ENCODE assay signal across 8 mouse cellular contexts in genomic region chr3:108857714-108858113, GRCm38 (mm10). TPM values are rescaled to one million over a fixed set of nuclear protein-coding genes. Genes with fewer than 3 reads are reported as not detected.
A peak's percentile ranks its signal among the peaks of the same experiment; 100 is the strongest.
DNase-seq lines count a peak whose midpoint lies in the region; ATAC-seq and TF ChIP-seq lines count a peak whose summit lies in the region.
"Had no signal": no experiment of that assay in that cellular context is flagged by ENCODE, and none has a peak within 500 bp of the region (broad histone marks: within the 10 kb centered on the region; RNA-seq: fewer than 3 reads in every experiment).

No protein-coding gene starts in this region.

- 86% methylated on average over 1 of the region's 1 CpGs for WGBS in lung, embryonic 15.5 days
- WGBS in limb, embryonic 11.5 days: 76% methylated on average over 1 of the region's 1 CpGs
- 88% methylated on average over 1 of the region's 1 CpGs for WGBS in stomach, embryonic 14.5 days

- peak overlapping the region; percentile 43 for H3K4me2 ChIP-seq in lung, embryonic 15.5 days
- H3K4me2 ChIP-seq in limb, embryonic 11.5 days (ENCODE audit: low read depth, severe bottlenecking): no peak overlapping the region
- H3K4me2 ChIP-seq in stomach, embryonic 14.5 days (replicated peaks; ENCODE audit: low read depth, low read length): no peak overlapping the region

- H3K9ac ChIP-seq in lung, embryonic 15.5 days: no peak overlapping the region
- H3K9ac ChIP-seq in limb, embryonic 11.5 days (ENCODE audit: low read length): no peak overlapping the region
- H3K9ac ChIP-seq in stomach, embryonic 14.5 days (replicated peaks; ENCODE audit: low read depth, low read length): no peak overlapping the region

- H3K27me3 ChIP-seq in lung, embryonic 15.5 days: no peaks in the 10 kb centered on the region
- no peaks in the 10 kb centered on the region for H3K27me3 ChIP-seq in limb, embryonic 11.5 days (ENCODE audit: control insufficient read depth, insufficient read depth, low read length)
- no peaks in the 10 kb centered on the region for H3K27me3 ChIP-seq in stomach, embryonic 14.5 days (ENCODE audit: control insufficient read depth, insufficient read depth, low read length)

- H3K4me3 ChIP-seq in lung, embryonic 15.5 days: no peak overlapping the region
- H3K4me3 ChIP-seq in embryonic fibroblast, embryonic 13.5 days (ENCODE audit: insufficient read depth, low read length): no peak overlapping the region
- no peak overlapping the region for H3K4me3 ChIP-seq in limb, embryonic 11.5 days (ENCODE audit: low read depth, low read length)
- H3K4me3 ChIP-seq in stomach, embryonic 14.5 days (ENCODE audit: low read depth, low read length): no peak overlapping the region

- no peak for TF ChIP-seq CTCF in embryonic fibroblast, embryonic 13.5 days (IDR thresholded peaks at IDR 0.05; ENCODE audit: borderline replicate concordance, insufficient read depth, low read length)

- no peak for DNase-seq in lung, postnatal 36 days
- DNase-seq in limb, embryonic 11.5 days (ENCODE audit: low spot score): no peak
- DNase-seq in cerebellum, postnatal 4 days (ENCODE audit: low spot score in 2 of 2): no peak
- no peak for DNase-seq in embryo, embryonic 11 days
- DNase-seq: cerebellum, postnatal 25 days had no signal

- H3K36me3 ChIP-seq in lung, embryonic 15.5 days: no peaks in the 10 kb centered on the region
- H3K36me3 ChIP-seq in limb, embryonic 11.5 days (ENCODE audit: control insufficient read depth, insufficient read depth, low read length): no peaks in the 10 kb centered on the region
- no peaks in the 10 kb centered on the region for H3K36me3 ChIP-seq in stomach, embryonic 14.5 days (ENCODE audit: control insufficient read depth, insufficient read depth, low read length)

- H3K4me1 ChIP-seq in lung, embryonic 15.5 days: peaks cover 45% of the 10 kb centered on the region
- H3K4me1 ChIP-seq in embryonic fibroblast, embryonic 13.5 days (ENCODE audit: control insufficient read depth, insufficient read depth, low read length): peaks cover 7% of the 10 kb centered on the region
- 0 out of 2 replicates have a peak, but pooled peaks cover 2% of the 10 kb centered on the region for H3K4me1 ChIP-seq in limb, embryonic 11.5 days (ENCODE audit: control insufficient read depth, insufficient read depth, low read length)
- 0 out of 2 replicates have a peak, but pooled peaks cover 14% of the 10 kb centered on the region for H3K4me1 ChIP-seq in stomach, embryonic 14.5 days (ENCODE audit: control insufficient read depth, insufficient read depth, low read length)

- H3K9me3 ChIP-seq in lung, embryonic 15.5 days: no peaks in the 10 kb centered on the region
- no peaks in the 10 kb centered on the region for H3K9me3 ChIP-seq in limb, embryonic 11.5 days (ENCODE audit: control insufficient read depth, low read length)
- H3K9me3 ChIP-seq in stomach, embryonic 14.5 days (ENCODE audit: control insufficient read depth, low read depth, low read length): no peaks in the 10 kb centered on the region

- H3K27ac ChIP-seq in lung, embryonic 15.5 days: peak overlapping the region; percentile 97
- H3K27ac ChIP-seq in embryonic fibroblast, embryonic 13.5 days (ENCODE audit: insufficient read depth, low read length): peak overlapping the region; percentile 98
- no peak overlapping the region for H3K27ac ChIP-seq in limb, embryonic 11.5 days (replicated peaks; ENCODE audit: low read depth, low read length)
- H3K27ac ChIP-seq in stomach, embryonic 14.5 days (ENCODE audit: low read length): peak overlapping the region; percentile 33; the same call in 1 of the 2 replicates

- no peak for TF ChIP-seq POLR2A in embryonic fibroblast, embryonic 13.5 days (IDR thresholded peaks at IDR 0.05; ENCODE audit: low read depth, low read length)

- ATAC-seq in lung, embryonic 15.5 days (ENCODE audit: borderline replicate concordance, extremely low read depth, low FRiP score, low TSS enrichment): peak; percentile 1; the same call in 1 of the 2 replicates
- ATAC-seq in limb, embryonic 11.5 days (ENCODE audit: insufficient number of reproducible peaks, low FRiP score, low TSS enrichment, low read depth): 0 out of 2 replicates have a peak, but pooled peaks have one; percentile 14
- ATAC-seq in stomach, embryonic 14.5 days (ENCODE audit: insufficient number of reproducible peaks, insufficient read depth, low FRiP score, low read depth): no peak

RNA-seq across cellular contexts. Expression of gene Stxbp3, which starts 17.4 kb away (rescaled TPM):
- 38.8 and 43.1 TPM in 2 replicates for polyA plus RNA-seq in lung, embryonic 15.5 days (2015; fragmentation: Nextera tagmentation; extraction: Ambion mirVana)
- polyA plus RNA-seq in embryonic fibroblast, embryonic 13.5 days (2011; ENCODE audit: insufficient read length, low read depth, missing spikeins): 43.0 and 53.9 TPM in 2 replicates
- 26.0 and 27.0 TPM in 2 replicates for polyA plus RNA-seq in limb, embryonic 11.5 days (2014; fragmentation: Nextera tagmentation; extraction: Ambion mirVana)
- 41.4 and 43.6 TPM in 2 replicates for polyA plus RNA-seq in stomach, embryonic 14.5 days (2014; fragmentation: Nextera tagmentation; extraction: Ambion mirVana)

RNA-seq across cellular contexts. Expression of gene Fndc7, which starts 32.1 kb away (rescaled TPM):
- 0.23 and 0.42 TPM in 2 replicates for polyA plus RNA-seq in lung, embryonic 15.5 days (2015; fragmentation: Nextera tagmentation; extraction: Ambion mirVana)
- not detected in 2 replicates for polyA plus RNA-seq in embryonic fibroblast, embryonic 13.5 days (2011; ENCODE audit: insufficient read length, low read depth, missing spikeins)
- 0.18 TPM in 1 of 2 replicates, not detected in the other for polyA plus RNA-seq in limb, embryonic 11.5 days (2014; fragmentation: Nextera tagmentation; extraction: Ambion mirVana)
- not detected in 2 replicates for polyA plus RNA-seq in stomach, embryonic 14.5 days (2014; fragmentation: Nextera tagmentation; extraction: Ambion mirVana)

RNA-seq across cellular contexts. Expression of gene Prpf38b, which starts 53.8 kb away (rescaled TPM):
- polyA plus RNA-seq in lung, embryonic 15.5 days (2015; fragmentation: Nextera tagmentation; extraction: Ambion mirVana): 73.4 and 81.9 TPM in 2 replicates
- 84.1 and 103 TPM in 2 replicates for polyA plus RNA-seq in embryonic fibroblast, embryonic 13.5 days (2011; ENCODE audit: insufficient read length, low read depth, missing spikeins)
- 79.9 and 81.2 TPM in 2 replicates for polyA plus RNA-seq in limb, embryonic 11.5 days (2014; fragmentation: Nextera tagmentation; extraction: Ambion mirVana)
- 73.7 and 77.1 TPM in 2 replicates for polyA plus RNA-seq in stomach, embryonic 14.5 days (2014; fragmentation: Nextera tagmentation; extraction: Ambion mirVana)
